Mouse (Mus musculus): ENCODE results near the gene Depp1.

Depp1 gene

GRCm38 (mm10) chr6:116693639-116694038 lies 43.2 kb downstream of the Depp1 start:
- WGBS = 85% methylated on average over 4 of the region's 4 CpGs

DNA sequence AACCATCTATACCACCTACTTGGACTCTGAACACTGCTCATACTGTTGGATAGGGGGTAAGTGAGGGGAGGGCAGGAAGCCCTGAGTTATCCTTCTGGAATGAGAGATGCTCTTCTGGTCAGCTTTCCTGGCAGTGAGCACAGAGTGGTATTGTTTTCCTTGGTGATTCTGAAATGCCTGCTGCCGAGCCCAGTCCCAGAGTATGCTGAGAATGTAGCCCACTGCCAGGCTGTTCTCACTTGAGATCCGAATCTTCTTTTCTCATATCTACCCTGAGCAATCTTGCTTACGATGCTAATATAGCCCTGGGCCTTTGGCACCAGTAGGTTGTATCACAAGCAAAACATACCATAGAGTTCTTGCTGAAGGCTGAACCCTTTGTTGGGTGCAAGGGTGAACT lies 43.9 kb downstream of the Depp1 start:
- WGBS = 58% methylated on average over 3 of the region's 3 CpGs

- 63% methylated on average over 2 of the region's 2 CpGs for WGBS
Observed at GRCm38 (mm10) chr6:116697413-116697812, 47.0 kb downstream of the Depp1 start.

GRCm38 (mm10) chr6:116697896-116698425 lies 47.6 kb downstream of the Depp1 start:
- WGBS = 92% methylated on average over 4 of the region's 4 CpGs

Measured in cerebral cortex, adult 2 months (tissue).